Mouse (Mus musculus) CH12.LX (cell line): ENCODE results near the gene Dna2.

ENCODE experiments used
- CTCF ChIP-seq, 2 experiments: IDR thresholded peaks in 1 of 2; conservative IDR thresholded peaks in 1 of 2; 2 replicates each; pipeline ENCODE4 v1.5.1; 2011 to 2012; ENCODE audit warnings: low read depth in 2 of 2, low read length in 2 of 2, improper control_type of control experiment in 1 of 2, inconsistent platforms in 1 of 2, mild to moderate bottlenecking in 1 of 2, moderate library complexity in 1 of 2
- MEF2A ChIP-seq: IDR thresholded peaks from 2 replicates; pipeline ENCODE4 v1.6.1; 2014; ENCODE audit warnings: low read depth, mild to moderate bottlenecking, inconsistent platforms, low read length, improper control_type of control experiment, borderline replicate concordance
- POLR2A ChIP-seq: IDR thresholded peaks from 2 replicates; pipeline ENCODE4 v1.6.1; 2011; ENCODE audit warnings: low read depth, mild to moderate bottlenecking, improper control_type of control experiment, low read length
- ZNF384 ChIP-seq: IDR thresholded peaks from 2 replicates; pipeline ENCODE4 v1.6.1; 2012; ENCODE audit warnings: low read depth, low read length, improper control_type of control experiment, inconsistent platforms

GRCm38 (mm10) chr10:62918985-62919384 lies 27.8 kb upstream of the Dna2 start:
- TF ChIP-seq POLR2A (no peak), CTCF (conservative IDR thresholded peaks at IDR 0.05 in 1 of 2, IDR thresholded peaks at IDR 0.05 in 1 of 2; ENCODE audit: low read depth in 2 of 2, low read length in 2 of 2) (no peak), ZNF384 (no peak), MEF2A (no peak)
